Mouse (Mus musculus) heart, adult 18-20 months (tissue): ENCODE measurements around the gene Tfap4. TPM values are rescaled to one million over a fixed set of nuclear protein-coding genes. Genes with fewer than 3 reads are reported as not detected.
A peak's percentile ranks its signal among the peaks of the same experiment; 100 is the strongest.

Experiments used
- DNase-seq, 2 experiments: peaks; one replicate each; pipeline ENCODE4 v3.0.0; 2021 to 2022; ENCODE audit warnings: mixed read lengths in 1 of 2
- total RNA-seq, 2 experiments: library from RNA; stranded (reverse); gene quantifications; 2 replicates each; pipeline ENCODE4 v1.2.3; 2021

Gene Tfap4
- total RNA-seq, 2 experiments from 2014 or later, result 2.1 to 2.6 TPM

DNA sequence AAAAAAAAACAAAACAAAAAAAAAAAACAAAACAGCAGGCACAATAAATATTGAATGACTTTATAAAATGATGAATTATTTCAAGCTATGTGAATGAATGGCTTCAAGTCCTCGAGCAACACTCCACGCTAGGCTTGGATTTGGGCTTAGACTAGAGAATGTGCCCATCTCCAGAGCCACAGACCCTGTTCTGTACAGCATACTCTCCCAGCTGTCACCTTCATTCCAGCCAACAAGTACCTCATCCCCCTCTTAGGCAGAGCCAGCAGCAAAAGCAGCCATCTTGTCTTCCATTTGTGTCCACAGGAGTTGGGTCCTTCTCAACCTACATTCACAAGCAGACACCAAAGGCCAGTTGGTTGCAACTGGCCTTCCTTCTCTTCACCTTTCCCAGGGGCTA, 39.8 kb downstream of the Tfap4 start:
- no peak for DNase-seq

DNA sequence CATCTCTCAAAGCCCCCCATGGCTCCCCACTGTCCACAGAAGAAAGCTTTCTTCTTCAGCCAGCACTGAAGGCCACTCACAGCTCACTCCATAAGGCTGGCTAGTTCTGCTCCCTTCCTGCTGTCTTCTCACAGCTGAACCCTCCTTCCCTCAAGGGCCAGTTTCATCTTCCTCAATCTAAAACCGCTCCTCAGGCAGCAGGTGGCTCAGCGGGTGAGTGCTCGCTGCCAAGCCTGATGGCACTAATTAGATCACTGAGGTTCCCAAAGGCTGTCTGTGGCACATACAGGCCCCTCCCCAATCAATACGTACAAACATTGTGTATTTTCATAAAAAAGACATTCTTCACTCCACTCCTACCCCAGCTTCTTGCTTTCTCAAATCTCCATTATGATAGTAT, 40.5 kb downstream of the Tfap4 start:
- DNase-seq, result no peak

- no peak for DNase-seq
Measured at GRCm38 (mm10) chr16:4517906-4518305, 41.7 kb downstream of the Tfap4 start.

- peak in 1 of 2 experiments; percentile 46 for DNase-seq
Measured at GRCm38 (mm10) chr16:4514383-4514782, 45.3 kb downstream of the Tfap4 start.

GRCm38 (mm10) chr16:4512661-4513438, 46.8 kb downstream of the Tfap4 start:
- DNase-seq, result peak; percentile 84 to 90

DNA sequence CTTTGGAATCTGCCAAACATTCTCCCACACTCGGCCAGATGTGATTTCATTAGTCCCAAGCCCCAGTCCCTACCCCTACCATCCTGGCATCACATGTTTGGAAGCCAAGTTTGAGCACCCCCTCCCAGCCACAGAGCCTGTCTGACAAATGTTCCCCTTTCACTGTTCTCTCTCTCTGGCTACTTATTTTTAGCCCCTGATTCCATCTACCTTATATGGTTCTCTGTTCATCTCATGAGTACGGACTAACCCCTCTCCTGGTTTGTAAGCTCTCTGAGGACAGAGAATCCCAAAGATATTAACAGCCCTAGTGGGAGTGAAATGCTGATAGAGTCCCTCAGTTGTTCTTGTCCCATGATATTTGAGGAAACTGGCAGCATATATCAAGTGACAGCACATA, 48.3 kb downstream of the Tfap4 start:
- DNase-seq, result peak in 1 of 2 experiments; percentile 52

GRCm38 (mm10) chr16:4506181-4506580, 53.5 kb downstream of the Tfap4 start:
- no peak for DNase-seq

DNA sequence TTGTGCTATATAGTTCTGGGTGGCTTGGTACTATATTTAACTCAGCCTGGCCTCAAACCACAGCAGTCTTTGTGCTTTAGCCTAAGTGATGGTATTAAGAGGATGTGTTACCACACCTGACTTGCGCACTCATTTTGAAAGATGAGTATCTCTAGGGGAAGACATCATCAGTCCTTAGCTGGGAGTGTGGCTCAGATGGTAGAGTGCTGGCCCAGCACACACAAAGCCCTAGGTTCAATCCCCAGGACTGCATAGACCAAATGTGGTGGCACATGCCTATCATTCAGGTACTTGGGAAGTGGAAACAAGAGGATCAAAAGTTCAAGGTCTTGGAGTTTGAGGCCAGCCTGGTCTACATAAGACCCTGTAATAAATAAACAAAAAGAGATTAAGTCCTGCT, 56.2 kb downstream of the Tfap4 start:
- DNase-seq, result no peak

- DNase-seq, result no peak
Measured at GRCm38 (mm10) chr16:4502568-4502967, 57.1 kb downstream of the Tfap4 start.

GRCm38 (mm10) chr16:4501703-4502102, 58.0 kb downstream of the Tfap4 start:
- no peak for DNase-seq

DNA sequence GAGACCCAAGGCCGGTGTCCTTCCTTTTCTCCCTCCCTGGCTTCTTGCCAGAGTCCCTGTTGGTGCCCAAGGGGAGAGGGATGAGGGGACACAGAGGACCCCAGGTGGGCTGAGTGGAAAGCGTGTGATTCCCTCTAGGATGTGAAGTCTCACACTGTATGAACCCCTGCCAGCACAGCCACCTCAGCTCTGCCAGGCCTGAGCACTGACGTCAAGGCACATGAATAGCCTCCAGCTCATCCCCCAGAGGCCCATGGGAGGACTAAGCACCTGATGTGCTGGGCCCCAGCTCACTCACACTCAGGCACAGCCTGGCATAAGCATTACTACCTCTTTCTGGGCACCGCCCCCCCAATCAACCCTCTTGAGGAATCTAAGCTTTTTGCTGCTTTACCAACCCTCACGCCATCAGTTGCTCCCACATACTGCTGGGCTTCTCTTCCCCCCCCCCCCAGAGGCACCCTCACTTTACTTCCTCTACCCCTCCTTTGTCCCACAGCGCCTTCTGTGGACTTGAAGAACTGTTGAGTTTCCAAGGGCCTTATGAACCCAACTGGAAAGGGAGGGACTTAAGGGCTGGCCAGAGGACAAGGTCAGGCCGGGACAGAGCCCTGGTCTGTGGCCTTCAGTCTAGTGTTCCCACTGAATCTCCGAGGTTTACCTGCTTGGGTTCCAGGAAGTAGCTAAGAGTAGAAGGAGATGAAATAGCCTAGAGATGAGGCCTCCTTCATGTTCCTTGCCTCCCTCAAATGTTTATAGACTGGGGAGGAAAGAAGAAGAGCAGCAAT, 58.9 kb downstream of the Tfap4 start:
- DNase-seq, result peak; percentile 80 to 83

GRCm38 (mm10) chr16:4497762-4498607, 61.7 kb downstream of the Tfap4 start:
- DNase-seq, result no peak

DNA sequence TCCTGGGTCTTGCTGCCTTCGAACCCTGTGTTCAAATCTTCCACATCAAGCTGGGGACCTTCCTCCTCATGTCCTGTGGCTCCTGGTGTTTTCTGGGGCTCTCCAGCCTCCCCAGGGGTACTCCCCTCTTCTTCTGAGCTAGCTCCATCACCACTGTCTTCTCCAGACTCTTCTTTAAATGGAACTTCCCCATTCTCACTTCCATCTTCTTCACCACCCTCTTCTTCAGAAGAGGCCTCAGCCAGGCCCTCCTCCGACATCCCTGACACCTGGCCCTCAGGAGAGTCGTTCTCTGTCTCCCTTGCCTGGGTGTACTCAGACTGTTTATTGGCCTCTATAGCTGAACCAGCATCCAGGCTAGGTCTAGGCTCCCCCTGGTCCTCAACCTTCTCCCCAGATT, 63.2 kb downstream of the Tfap4 start:
- DNase-seq, result no peak

GRCm38 (mm10) chr16:4495861-4496260, 63.8 kb downstream of the Tfap4 start:
- peak; percentile 56 to 75 for DNase-seq

Other genes starting within 250 kb of the Tfap4 start
- gene Adcy9, start 139.4 kb downstream of the Tfap4 start, total RNA-seq, result 10 to 100 TPM; 21.8 to 22.3 TPM
- 100 to 1,000 TPM; 782 to 831 TPM for gene Srl, start 18.0 kb downstream of the Tfap4 start, total RNA-seq
- 1 to 10 TPM; 6.2 to 8.5 TPM for gene Glis2, start 34.9 kb upstream of the Tfap4 start, total RNA-seq
- gene Pam16, start 65.1 kb upstream of the Tfap4 start, total RNA-seq, result 100 to 1,000 TPM; 154 TPM
- 1 to 10 TPM; 7.7 to 9.7 TPM for gene Vasn, start 80.1 kb upstream of the Tfap4 start, total RNA-seq
- 100 to 1,000 TPM; 152 to 155 TPM for gene Dnaja3, start 80.1 kb upstream of the Tfap4 start, total RNA-seq
- 10 to 100 TPM; 12.7 to 14.2 TPM for gene Coro7, start 119.9 kb upstream of the Tfap4 start, total RNA-seq
- 1 to 10 TPM; 2.0 to 3.0 TPM for gene Nmral1, start 159.5 kb upstream of the Tfap4 start, total RNA-seq
- gene Hmox2, start 166.5 kb upstream of the Tfap4 start, total RNA-seq, result 10 to 100 TPM; 76.9 to 95.9 TPM
- 10 to 100 TPM; 60.1 to 68.1 TPM for gene Cdip1, start 230.4 kb upstream of the Tfap4 start, total RNA-seq